8 mouse cellular contexts compared by ENCODE assay signal in genomic region chr17:29457795-29458560, GRCm38 (mm10). TPM values are rescaled to one million over a fixed set of nuclear protein-coding genes. Genes with fewer than 3 reads are reported as not detected.
A peak's percentile ranks its signal among the peaks of the same experiment; 100 is the strongest.
DNase-seq lines count a peak whose midpoint lies in the region; ATAC-seq and TF ChIP-seq lines count a peak whose summit lies in the region.

No protein-coding gene starts in this region.

- intact Hi-C loops in gastrocnemius, postnatal 36 days (cut with DNase I), result loop anchor here (5.0 kb wide), 3 partner anchors 34 to 61 kb away; partner anchors contain the start of gene Pim1

- ATAC-seq in granulocyte monocyte progenitor cell, adult 5-6 weeks (replicated peaks; ENCODE audit: poor library complexity, severe bottlenecking), result no peak

- H3K27ac ChIP-seq in cerebellum, adult 2 months (ENCODE audit: insufficient read depth, low read length), result no peak overlapping the region
- H3K27ac ChIP-seq in limb, embryonic 10.5 days, result peak overlapping the region; percentile 91

- H3K4me3 ChIP-seq in cerebellum, adult 2 months (replicated peaks; ENCODE audit: insufficient read depth, low read depth, low read length), result no peak overlapping the region
- peak overlapping the region; percentile 22 for H3K4me3 ChIP-seq in limb, embryonic 10.5 days

- peaks cover 17% of the 10 kb centered on the region for H3K4me1 ChIP-seq in cerebellum, adult 2 months (ENCODE audit: control insufficient read depth, insufficient read depth, low read length)
- H3K4me1 ChIP-seq in limb, embryonic 10.5 days, result peaks cover 68% of the 10 kb centered on the region

- no peak for TF ChIP-seq POLR2A in cerebellum, adult 2 months (IDR thresholded peaks at IDR 0.05; ENCODE audit: borderline replicate concordance, insufficient read depth, low read length)

- TF ChIP-seq CTCF in cerebellum, adult 2 months (IDR thresholded peaks at IDR 0.05; ENCODE audit: borderline replicate concordance, insufficient read depth, low read depth, low read length), result no peak

- 0 out of 2 replicates have a peak, but pooled peaks cover 2% of the 10 kb centered on the region for H3K9me3 ChIP-seq in limb, embryonic 10.5 days (replicated peaks)

- DNase-seq in cerebellum, postnatal 10 days, result peak; percentile 39 to 47
- no peak for DNase-seq in cerebellum, adult 2 months
- DNase-seq in adrenal gland, adult 8-10 months, result peak; percentile 76
- peak; percentile 46 to 56 for DNase-seq in gastrocnemius, postnatal 36 days
- DNase-seq in limb, embryonic 10.5 days (ENCODE audit: low spot score), result peak; percentile 66
- no peak for DNase-seq in left cerebral cortex, adult 9 months (ENCODE audit: low spot score in 2 of 2)
- DNase-seq in kidney, adult 18-20 months, result no peak

- 72% methylated on average over 11 of the region's 11 CpGs for WGBS in cerebellum, adult 2 months
- 16% methylated on average over 11 of the region's 11 CpGs for WGBS in limb, embryonic 10.5 days

- H3K36me3 ChIP-seq in limb, embryonic 10.5 days, result no peaks in the 10 kb centered on the region

- H3K27me3 ChIP-seq in cerebellum, adult 2 months (ENCODE audit: control insufficient read depth, insufficient read depth, low read length), result no peaks in the 10 kb centered on the region
- no peaks in the 10 kb centered on the region for H3K27me3 ChIP-seq in limb, embryonic 10.5 days (ENCODE audit: low read depth, poor library complexity, severe bottlenecking)

RNA-seq across cellular contexts. Expression of gene Pim1, which starts 32.6 kb away (rescaled TPM):
- polyA plus RNA-seq in cerebellum, adult 2 months (2012; rRNA removed), result 10.5 and 10.9 TPM in 2 replicates
- total RNA-seq in adrenal gland, adult 8-10 months (2022), result 100 to 1,000 TPM in 1 of 4 experiments, 10 to 100 TPM in 3; 55.1 to 168 (median 83.0) TPM
- 10 to 100 TPM; 13.6 to 16.3 TPM for total RNA-seq in gastrocnemius, postnatal 36 days (2021)
- 27.4 and 31.0 TPM in 2 replicates for polyA plus RNA-seq in limb, embryonic 10.5 days (2016; fragmentation: Nextera tagmentation; extraction: Ambion mirVana)
- total RNA-seq in granulocyte monocyte progenitor cell, adult 5-6 weeks (2014; fragmentation: Nextera tagmentation), result 33.0 and 59.6 TPM in 2 replicates
- total RNA-seq in granulocyte monocyte progenitor cell, adult 5-6 weeks (2017), result 89.9 and 94.0 TPM in 2 replicates

Comparison
In these comparisons a context has a peak if more than half of its experiments do, and no peak if none do; other contexts are left out.
1. DNase-seq: peak in cerebellum, postnatal 10 days (2 of 2), adrenal gland, adult 8-10 months (single experiment), gastrocnemius, postnatal 36 days (2 of 2) and limb, embryonic 10.5 days (single experiment); none in cerebellum, adult 2 months (0 of 2), left cerebral cortex, adult 9 months (0 of 2) and kidney, adult 18-20 months (single experiment).